Mouse (Mus musculus) thymus, adult 18-20 months (tissue): ENCODE results near the gene Sntb2.
"Not testable (repeated sequence)": the region's sequence is repeated elsewhere in the genome, so short reads cannot be mapped to it uniquely, and the experiment has no call there.

Source experiments
- DNase-seq, 2 experiments: peaks; one replicate each; pipeline ENCODE4 v3.0.0; 2022; ENCODE audit warnings: mixed read lengths in 2 of 2

Gene Sntb2

GRCm38 (mm10) chr8:106935324-106935869 lies at the start of gene Sntb2:
Gene Sntb2, plus strand, starts transcription at chr8:106935750.
- peak; percentile 80 to 83 for DNase-seq

DNA sequence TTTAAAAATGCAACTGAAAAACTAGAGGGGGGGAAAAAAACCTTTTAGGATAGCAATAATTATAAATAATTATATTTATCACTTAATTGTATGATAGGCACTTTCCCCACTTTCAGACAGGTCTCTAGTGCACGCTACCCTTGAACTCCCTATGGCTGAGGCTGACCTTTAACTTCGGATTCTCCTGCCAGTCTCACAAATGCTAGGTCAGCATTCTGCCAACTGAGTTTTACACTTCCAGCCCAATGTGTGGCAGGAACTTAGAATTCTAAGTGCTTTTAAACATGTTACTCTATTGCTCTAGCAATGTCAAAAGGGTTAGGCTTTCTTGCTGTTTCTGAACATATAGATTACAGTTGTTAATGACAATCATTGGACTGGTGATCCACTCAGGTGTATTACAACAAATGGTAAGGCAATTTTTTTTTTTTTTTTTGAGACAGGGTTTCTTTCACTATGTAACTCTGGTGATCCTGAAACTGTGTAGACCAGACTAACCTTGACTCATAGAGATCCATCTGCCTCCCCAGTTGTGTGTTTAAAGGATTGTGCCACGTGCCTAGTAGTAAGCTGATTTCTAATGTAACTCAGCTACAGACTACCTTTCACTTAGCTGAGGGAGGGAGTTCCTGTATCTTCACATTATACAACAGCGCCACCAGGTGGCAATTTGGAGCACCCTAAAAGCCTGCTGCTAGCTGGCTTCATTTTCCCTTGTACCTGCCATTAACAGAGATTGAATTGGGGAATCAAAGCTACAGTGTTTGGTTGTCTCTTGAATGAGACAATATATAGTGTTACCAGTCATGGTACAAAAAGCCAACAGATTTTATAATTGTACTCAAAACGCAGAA lies 48.0 kb upstream of the Sntb2 start:
- DNase-seq, result peak in 1 of 2 experiments; percentile 29

DNA sequence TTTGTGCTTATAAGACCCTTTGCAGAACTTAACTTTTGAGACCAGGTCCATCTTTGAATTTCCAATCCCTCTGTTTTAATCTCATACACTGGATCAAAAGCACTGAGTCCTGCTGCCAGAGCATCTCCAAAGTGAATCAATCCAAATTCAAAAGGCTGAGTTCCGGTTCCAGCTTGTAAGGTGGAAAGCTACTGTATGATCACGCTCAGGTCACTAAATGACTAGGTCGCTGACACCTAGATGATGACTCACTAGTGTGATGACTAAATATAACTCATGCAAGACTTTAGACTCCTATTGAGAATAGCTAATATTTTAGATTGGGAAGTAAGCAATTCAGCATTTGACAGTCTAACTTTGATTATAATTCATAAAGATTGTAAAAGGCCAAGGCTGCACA lies 46.7 kb upstream of the Sntb2 start:
- no peak for DNase-seq

DNA sequence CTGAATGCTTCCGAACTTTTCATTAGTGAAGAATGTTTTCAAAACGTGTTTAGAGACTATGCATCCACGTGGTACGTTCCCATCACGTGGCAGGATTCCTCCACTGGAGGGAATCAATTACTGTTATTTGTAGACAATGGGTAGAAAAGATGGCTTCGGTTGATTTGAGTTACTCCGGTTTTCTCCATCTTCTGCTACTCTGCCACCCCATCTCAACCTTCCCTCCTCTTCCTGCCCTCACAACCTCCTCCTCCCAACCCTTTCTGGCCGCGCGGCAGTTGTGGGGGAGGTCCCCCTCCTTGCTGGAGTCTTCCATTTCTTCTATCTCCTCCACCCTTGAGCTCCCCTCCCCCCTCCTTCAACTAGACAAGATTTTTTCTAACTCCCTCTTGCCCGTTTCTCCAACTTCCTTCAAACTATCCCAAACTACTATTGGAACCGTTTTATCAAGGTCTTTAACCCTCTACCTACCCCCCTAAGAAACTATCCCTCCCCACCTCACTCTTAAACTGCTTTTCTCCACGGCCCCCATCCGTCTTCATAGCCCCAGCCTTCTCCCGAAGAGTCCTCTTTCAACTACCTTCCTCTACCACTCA lies 43.2 kb upstream of the Sntb2 start:
- peak; percentile 41 to 56 for DNase-seq

DNA sequence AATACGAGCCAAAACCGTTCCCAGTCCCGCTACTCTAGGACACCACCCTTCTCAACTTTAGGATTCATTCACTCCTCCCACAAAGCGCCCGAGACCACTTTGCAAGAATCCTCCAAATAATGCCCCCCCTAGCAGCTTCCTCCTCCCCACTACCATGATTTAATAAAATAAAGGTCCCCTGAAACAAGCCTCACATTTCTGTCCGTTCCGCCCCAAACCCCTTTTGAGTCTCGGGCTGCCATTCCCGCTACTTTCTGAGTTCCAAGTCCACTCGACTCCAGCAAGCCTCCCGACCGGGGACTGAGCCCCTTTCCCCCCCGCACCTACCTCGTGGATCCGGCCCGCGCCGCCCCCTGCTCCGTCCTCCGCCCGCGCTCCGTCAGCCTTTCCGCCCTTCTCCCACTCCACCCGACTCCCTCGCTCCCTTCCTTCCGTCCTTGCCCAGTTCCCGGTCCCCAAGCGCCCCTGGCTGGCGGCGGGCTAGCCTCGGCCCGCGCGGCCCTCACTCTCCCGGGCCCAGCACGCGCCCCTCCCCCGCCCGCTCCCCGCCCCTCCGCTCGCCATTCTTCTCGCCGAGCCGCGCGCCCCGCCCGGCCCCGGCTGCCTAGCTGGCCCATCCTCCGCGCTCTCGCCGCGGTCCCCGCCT lies 42.6 kb upstream of the Sntb2 start:
- peak; percentile 26 to 38 for DNase-seq

DNA sequence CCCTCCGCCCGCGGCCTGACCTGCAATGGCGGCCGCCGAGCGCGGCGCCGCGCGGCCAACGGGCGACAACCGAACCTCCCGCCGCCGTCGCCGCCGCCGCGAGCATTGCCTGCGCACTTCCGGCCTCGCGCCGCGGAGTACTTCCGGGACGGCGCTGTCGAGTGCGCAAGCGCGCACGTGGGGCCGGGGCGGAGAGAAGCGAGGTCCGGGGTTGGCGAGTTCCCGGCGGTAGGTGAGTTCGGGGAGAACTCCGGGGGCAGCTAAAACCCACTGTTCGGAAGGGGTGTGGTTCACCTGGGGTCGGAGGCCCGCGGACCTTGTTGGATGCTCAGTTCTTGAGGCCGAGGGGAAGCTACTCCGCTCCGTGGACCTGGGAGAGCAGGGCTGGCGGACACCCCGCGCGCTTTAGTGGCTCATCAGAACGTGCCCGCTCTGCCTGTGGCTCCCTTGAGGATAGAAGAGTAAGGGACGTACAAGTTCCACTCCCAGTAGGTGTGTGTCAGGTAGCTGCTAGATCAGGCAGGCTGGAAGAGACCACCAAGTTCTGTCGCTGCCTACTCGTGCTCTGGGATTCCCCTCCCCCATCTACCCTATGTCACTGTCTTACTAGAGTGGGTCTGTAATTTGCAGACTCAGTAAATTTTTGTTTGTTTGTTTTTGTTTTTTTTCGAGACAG lies 41.9 kb upstream of the Sntb2 start, which contains the start of gene Utp4:
TSS of gene Utp4 (plus strand) at position 156 of the 676 bp plus-strand sequence.
- peak; percentile 74 to 76 for DNase-seq

- DNase-seq, result no peak
These were observed 36.1 kb upstream of the Sntb2 start for GRCm38 (mm10) chr8:106899473-106899872.

DNA sequence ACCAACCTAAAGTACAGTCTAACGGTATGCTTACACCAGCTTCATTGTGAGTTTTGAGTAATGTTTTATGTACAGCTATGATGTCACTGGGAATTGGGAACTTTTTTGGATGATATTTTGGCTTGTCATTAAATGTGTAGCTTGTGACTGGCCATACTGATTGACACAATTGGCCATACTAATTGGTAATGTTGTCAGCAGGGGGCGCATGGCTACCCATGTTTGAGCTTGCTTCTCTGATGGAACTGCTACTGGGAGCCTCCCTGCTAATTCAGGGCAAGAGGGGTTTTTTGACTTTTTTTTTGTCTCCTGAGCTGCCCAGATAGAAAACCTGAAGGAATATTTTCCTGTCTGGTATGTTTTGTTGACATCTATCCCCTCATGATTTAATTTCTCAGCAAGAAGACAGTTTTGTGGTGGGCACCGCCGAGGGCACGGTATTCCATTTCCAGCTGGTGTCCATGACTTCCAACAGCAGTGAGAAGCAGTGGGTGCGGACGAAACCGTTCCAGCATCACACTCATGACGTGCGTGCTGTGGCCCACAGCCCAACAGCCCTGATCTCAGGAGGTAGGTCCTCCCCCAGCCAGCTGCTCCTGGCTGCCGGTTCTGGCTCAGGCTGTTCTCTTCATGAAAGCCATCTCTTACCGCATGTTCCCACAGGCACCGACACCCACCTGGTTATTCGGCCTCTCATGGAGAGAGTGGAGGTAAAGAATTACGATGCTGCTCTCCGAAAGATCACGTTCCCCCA lies 29.6 kb upstream of the Sntb2 start:
- no peak for DNase-seq

DNA sequence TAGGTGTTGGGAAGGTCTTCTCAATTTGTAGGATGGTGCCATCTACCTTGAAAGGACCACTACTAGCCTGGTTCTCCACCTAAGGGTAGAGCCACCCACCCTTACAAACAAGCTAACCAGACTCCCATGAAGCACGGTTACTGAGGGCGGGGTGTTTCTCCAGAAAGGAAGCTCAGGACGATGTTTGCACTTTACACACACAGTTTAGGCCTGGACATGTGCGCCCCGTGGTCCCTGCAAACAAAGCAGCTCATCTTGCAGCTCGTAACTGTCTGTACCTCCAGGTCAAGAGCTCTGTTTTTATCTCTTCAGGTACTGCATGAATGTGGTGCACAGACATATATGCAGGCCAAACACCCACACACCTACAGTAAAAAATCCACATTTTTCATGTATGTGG lies 28.9 kb upstream of the Sntb2 start:
- no peak for DNase-seq

DNA sequence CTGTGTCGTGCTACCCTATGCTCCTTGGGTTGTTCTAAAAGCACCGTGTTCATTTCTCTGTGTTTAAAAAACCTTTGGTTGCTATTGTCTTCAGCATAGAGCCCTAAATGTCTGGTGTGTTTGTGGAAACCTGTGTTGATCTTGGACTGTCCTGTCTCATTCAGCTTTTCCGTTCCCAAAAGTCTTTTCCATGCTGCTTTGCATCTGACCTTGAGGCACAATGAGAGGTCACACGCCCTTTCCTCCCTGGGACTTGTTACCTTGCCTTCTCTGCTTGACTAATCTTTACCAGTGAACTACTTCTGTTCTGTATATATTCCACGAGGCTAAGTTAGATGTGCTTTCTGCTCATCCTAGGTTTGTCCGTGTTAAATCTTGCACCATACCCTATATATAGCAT lies 28.1 kb upstream of the Sntb2 start:
- no peak for DNase-seq

DNA sequence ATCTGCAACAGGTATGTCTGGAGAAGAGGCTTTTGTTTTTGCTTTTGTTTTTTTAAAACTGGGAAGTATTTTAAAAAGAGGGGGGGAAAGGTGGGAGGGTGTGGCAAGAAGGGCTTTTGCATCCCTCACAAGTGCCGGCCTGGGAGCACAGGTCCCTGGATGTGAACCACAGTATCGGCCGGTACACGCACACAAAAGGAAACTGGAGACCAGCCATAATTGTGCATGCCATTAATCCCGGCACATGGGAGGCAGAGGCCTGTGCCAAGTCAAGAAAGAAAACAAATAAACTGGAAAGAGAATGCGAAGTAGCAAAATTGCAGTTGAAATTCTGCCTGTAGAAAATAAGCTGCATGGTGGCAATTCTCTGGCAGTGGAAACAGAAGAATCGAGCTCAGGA lies 27.3 kb upstream of the Sntb2 start:
- no peak for DNase-seq

GRCm38 (mm10) chr8:106913631-106914030 lies 21.9 kb upstream of the Sntb2 start:
- no peak for DNase-seq

- DNase-seq, result no peak
These were observed 15.7 kb upstream of the Sntb2 start for GRCm38 (mm10) chr8:106919721-106920394.

DNA sequence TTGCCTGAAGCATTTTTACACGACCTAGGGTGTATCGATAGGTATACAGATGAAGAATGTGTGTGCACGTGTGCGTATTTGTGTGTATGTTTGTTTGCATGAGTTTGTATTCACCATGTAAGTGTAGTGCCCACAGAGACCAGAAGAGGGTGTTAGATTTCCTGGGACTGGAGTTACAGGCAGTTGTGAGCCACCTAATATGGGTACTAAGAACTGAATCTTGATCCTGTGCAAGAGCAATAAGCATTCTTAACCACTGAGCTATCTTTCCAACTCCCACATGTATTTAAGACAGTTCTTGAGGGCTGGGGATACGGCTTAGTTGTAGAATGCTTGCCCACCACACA lies 15.2 kb upstream of the Sntb2 start:
- DNase-seq, result no peak

DNA sequence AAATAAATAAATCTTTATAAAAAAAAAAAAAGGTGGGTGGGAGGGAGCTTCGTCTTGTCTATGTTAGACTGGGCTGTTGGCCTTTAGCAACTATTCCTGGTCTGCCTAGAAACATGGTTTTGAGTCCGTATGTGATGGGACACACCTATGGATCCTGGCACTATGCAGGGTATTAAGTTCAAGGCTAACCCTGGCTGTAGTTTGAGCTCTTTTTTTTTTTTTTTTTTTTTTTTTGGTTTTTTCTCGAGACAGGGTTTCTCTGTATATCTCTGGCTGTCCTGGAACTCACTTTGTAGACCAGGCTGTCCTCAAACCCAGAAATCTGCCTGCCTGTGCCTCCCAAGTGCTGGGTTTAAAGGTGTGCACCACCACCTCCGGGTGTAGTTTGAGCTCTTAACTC lies 11.5 kb upstream of the Sntb2 start:
- DNase-seq, result no peak

GRCm38 (mm10) chr8:106924904-106925349 lies 10.6 kb upstream of the Sntb2 start:
- no peak for DNase-seq

- DNase-seq, result no peak
These were observed 10.1 kb upstream of the Sntb2 start for GRCm38 (mm10) chr8:106925446-106925845.

DNA sequence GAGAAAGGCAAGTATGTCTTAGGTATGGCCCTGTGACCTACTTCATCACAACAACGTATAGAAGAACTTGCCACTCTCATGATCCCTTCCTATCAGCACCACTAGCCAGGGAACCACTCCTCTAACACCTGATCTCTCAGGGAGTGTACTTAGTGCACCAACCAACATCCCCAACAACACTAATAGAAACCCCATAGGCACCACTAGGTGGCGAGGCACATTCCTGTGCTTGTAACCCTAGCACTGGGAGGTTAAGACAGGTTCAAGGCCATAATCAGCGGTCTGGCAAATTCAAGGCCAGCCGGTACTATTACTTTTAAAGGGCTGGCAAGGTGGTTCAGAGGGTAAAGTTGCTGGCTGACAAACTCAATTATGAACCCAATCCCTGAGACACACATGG lies 8.3 kb upstream of the Sntb2 start:
- DNase-seq, result no peak

DNA sequence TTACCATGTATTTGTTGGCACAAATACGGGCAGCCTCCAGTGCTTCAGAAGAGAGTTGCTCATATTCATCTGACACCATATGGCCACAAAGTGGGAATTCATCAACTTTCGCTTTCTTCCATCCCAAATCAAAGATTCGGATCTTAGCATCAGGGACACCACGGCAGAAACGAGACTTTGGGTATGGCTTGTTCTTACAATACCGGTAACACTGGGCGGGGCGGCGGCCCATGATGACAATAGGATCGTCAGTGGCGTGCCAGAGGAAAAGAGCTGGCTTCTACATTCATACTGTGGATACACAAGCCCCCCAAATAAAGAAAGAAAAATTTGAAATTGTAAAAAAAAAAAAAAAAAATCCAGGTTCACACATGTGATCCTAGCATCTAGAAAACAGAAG lies 7.4 kb upstream of the Sntb2 start:
- DNase-seq, result not testable (repeated sequence)

DNA sequence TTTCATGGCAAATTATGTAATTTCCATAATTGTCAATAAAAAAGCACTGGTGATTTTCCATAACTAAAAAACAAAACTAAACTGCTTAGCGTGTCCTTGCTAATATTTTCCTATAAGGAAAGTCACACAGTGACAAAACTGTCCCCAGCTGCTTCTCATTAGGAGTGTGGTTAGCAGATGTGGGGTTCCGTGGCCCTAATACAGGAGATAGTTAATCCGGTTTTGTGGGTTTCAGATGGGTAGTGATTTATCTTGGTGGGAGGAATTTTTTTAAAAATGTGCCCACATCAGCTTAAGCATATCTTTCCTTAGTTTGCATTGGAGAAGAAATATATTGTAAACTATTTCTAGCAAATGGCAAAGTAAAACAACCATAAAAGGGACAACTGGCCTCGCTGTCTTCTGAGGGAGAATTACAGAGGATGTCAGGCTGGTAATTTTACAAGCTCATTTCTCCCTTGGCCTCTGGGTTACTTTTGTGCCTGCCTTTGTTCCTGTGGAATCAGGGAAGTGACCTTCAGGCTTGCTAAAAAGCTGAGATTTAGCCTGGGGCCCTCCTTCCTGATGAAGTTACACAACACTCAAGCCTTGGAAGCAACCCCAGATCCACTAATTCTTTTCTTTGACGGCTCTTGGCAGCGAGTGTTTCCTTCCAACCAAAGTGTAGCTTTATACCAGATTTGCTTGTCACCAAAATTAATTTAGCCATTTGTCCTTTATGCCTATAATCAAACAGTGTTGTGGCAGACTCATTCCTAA lies 6.2 kb upstream of the Sntb2 start:
- DNase-seq, result no peak

- DNase-seq, result no peak
These were observed 5.6 kb upstream of the Sntb2 start for GRCm38 (mm10) chr8:106929921-106930320.
